Mouse (Mus musculus) bone marrow, adult 2 months (tissue): ENCODE data around the gene Lamb1.

Experiments used
- CTCF ChIP-seq: fragments of 200-500 bp; IDR thresholded peaks from 2 replicates; pipeline ENCODE4 v1.5.1; 2011; ENCODE audit warnings: low read length, control low read depth; ENCODE audit not compliant: control insufficient read depth, insufficient read depth
- POLR2A ChIP-seq: fragments of 200-500 bp; IDR thresholded peaks from 2 replicates; pipeline ENCODE4 v1.6.1; 2011; ENCODE audit warnings: low read depth, mild to moderate bottlenecking, control low read depth, low read length, borderline replicate concordance; ENCODE audit not compliant: control insufficient read depth

GRCm38 (mm10) chr12:31265722-31266431 lies 843 bp downstream of the Lamb1 start:
- no peak for TF ChIP-seq POLR2A
- TF ChIP-seq CTCF: no peak
